Mouse (Mus musculus) stomach, embryonic 15.5 days (tissue): ENCODE data around the gene Nubp1. TPM values are rescaled to one million over a fixed set of nuclear protein-coding genes. Genes with fewer than 3 reads are reported as not detected.

Experiments
- ATAC-seq: fragments of 200-750 bp; cut with Nextera tagmentation; 2 replicates; pipeline ENCODE4 v1.8.0; 2017; ENCODE audit warnings: low read depth, moderate number of reproducible peaks, moderate TSS enrichment; ENCODE audit not compliant: insufficient read depth, low FRiP score
- H3K27ac ChIP-seq: fragments of 300-500 bp; sonication (generic); 2 replicates; pipeline ENCODE4 v1.5.1; 2015; ENCODE audit warnings: mild to moderate bottlenecking, inconsistent platforms
- H3K27me3 ChIP-seq: fragments of 300-500 bp; sonication (generic); replicated peaks from 2 replicates; pipeline ENCODE4 v1.6.1; 2015; ENCODE audit warnings: inconsistent platforms
- H3K36me3 ChIP-seq: fragments of 300-500 bp; sonication (generic); 2 replicates; pipeline ENCODE4 v1.6.1; 2015; ENCODE audit warnings: inconsistent platforms
- H3K4me1 ChIP-seq: fragments of 300-500 bp; sonication (generic); 2 replicates; pipeline ENCODE4 v1.6.1; 2015; ENCODE audit warnings: inconsistent platforms
- H3K4me2 ChIP-seq: fragments of 300-500 bp; sonication (generic); 2 replicates; pipeline ENCODE4 v1.6.1; 2015; ENCODE audit warnings: mild to moderate bottlenecking, inconsistent platforms
- H3K4me3 ChIP-seq: fragments of 300-500 bp; sonication (generic); replicated peaks from 2 replicates; pipeline ENCODE4 v1.5.1; 2015; ENCODE audit warnings: inconsistent platforms
- H3K9ac ChIP-seq: fragments of 300-500 bp; sonication (generic); 2 replicates; pipeline ENCODE4 v1.6.1; 2015; ENCODE audit warnings: inconsistent platforms
- H3K9me3 ChIP-seq: fragments of 300-500 bp; sonication (generic); 2 replicates; pipeline ENCODE4 v1.6.1; 2016; ENCODE audit warnings: inconsistent platforms
- WGBS: fragments of 180-500 bp; shearing (Covaris S2); methylation state at CpG from one replicate; pipeline ENCODE4 v1.1.7; 2015; 5-methylcytosine and 5-hydroxymethylcytosine counted together
- polyA plus RNA-seq: library from polyadenylated mRNA; unstranded; fragments of >200 nt; fragmentation: Nextera tagmentation; extraction: Ambion mirVana; gene quantifications from 2 replicates; pipeline ENCODE4 v1.2.1, GENCODE M21; 2015

The Nubp1 gene
- polyA plus RNA-seq, 1 experiment from 2014 or later, result 54.9 TPM

DNA sequence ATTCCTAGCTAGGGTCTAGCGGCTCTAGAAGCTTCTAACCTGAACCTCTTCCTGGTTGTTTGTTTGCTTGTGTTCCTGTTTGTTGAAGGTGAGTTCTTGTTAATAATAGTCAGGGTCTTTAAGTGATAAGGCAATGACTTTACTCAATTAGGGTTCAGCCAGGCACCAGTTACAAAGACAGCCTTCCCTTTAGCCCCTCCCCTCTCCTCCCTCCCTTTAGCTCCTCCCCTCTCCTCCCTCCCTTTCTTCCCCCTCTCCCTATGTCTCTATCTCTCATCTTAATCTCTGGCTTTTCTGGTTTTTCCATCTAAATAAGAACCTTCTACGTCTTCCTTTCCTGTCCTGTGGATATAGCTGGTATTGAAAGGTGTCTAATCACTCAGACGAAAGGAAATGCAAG, 27.2 kb upstream of the Nubp1 start:
- Histone ChIP-seq H3K4me2 (peak overlapping the region; percentile 50), H3K9ac (no peak overlapping the region), H3K36me3 (no peaks in the 10 kb centered on the region), H3K4me3 (no peak overlapping the region; the same call in 1 of the 2 replicates), H3K4me1 (0 out of 2 replicates have a peak, but pooled peaks cover 5% of the 10 kb centered on the region), H3K27me3 (no peaks in the 10 kb centered on the region; the same call in 1 of the 2 replicates), H3K9me3 (no peaks in the 10 kb centered on the region), H3K27ac (peak overlapping the region; percentile 46)
- peak; percentile 57; the same call in 1 of the 2 replicates for ATAC-seq
- WGBS, result 55% methylated on average over 3 of the region's 3 CpGs

- H3K36me3 ChIP-seq, result no peaks in the 10 kb centered on the region
- ATAC-seq, result no peak
- no peak overlapping the region for H3K9ac ChIP-seq
- H3K4me2 ChIP-seq, result no peak overlapping the region
- 0 out of 2 replicates have a peak, but pooled peaks cover 5% of the 10 kb centered on the region for H3K4me1 ChIP-seq
- 75% methylated on average over 12 of the region's 12 CpGs for WGBS
- no peaks in the 10 kb centered on the region; the same call in 1 of the 2 replicates for H3K27me3 ChIP-seq
- peak overlapping the region; percentile 46 for H3K27ac ChIP-seq
- H3K4me3 ChIP-seq, result no peak overlapping the region
- H3K9me3 ChIP-seq, result no peaks in the 10 kb centered on the region
These were observed 26.5 kb upstream of the Nubp1 start for GRCm38 (mm10) chr16:10385261-10385660.

- Histone ChIP-seq H3K4me1 (0 out of 2 replicates have a peak, but pooled peaks cover 10% of the 10 kb centered on the region), H3K27me3 (no peaks in the 10 kb centered on the region), H3K4me3 (no peak overlapping the region), H3K36me3 (no peaks in the 10 kb centered on the region), H3K27ac (no peak overlapping the region), H3K9me3 (no peaks in the 10 kb centered on the region), H3K4me2 (no peak overlapping the region), H3K9ac (no peak overlapping the region)
- WGBS, result 92% methylated on average over 6 of the region's 6 CpGs
- no peak for ATAC-seq
These were observed 22.9 kb upstream of the Nubp1 start for GRCm38 (mm10) chr16:10388634-10389365.

- H3K4me3 ChIP-seq, result no peak overlapping the region
- no peaks in the 10 kb centered on the region for H3K27me3 ChIP-seq
- H3K4me1 ChIP-seq, result peaks cover 11% of the 10 kb centered on the region
- 84% methylated on average over 9 of the region's 9 CpGs for WGBS
- H3K27ac ChIP-seq, result no peak overlapping the region
- no peaks in the 10 kb centered on the region for H3K9me3 ChIP-seq
- no peaks in the 10 kb centered on the region for H3K36me3 ChIP-seq
- H3K4me2 ChIP-seq, result no peak overlapping the region
- no peak overlapping the region for H3K9ac ChIP-seq
- ATAC-seq, result no peak
These were observed 19.2 kb upstream of the Nubp1 start for GRCm38 (mm10) chr16:10392587-10392986.

DNA sequence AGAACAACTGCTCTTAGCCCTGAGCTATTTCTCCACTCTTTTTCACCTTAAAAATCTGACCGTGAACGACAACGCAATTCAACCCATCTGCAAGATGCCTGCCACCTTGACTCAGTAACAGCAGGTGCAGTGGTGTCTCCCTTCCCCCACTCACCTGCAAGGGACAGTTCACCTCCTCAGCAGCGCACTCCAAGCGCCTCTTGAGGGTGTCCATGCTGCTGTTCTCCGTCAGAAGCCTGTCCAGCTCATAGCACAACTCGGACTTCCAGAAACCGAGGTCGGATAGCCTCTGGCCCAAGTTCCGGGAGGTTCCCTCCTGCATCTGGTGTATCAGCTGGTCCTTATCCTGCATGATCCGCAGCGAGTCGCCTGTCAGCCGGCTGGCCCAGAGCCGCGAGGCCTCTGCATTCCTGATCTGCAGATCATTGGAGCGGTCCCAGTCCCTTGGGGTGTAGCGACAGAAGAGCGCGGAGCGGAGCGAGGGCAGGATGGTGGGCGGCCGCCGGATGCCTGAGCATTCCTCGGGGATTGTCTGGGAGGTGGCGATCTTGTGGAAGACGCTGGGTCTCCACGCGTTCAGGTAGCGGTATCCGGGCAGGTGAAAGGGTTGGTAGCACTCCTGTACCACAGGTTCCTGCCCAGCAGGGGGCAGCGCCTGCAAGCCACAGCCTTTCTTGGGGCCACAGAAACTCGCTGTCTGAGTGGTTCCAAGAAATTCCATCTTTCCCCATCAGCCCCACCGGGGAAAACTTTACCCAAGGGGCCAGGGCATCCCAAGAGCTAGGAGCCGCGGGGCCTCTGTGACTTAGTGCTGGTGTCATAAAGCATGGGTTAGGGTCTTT, 16.8 kb upstream of the Nubp1 start, which contains the start of gene Tekt5:
Gene Tekt5 (minus strand): TSS at position 792 of the 842 bp plus-strand sequence.
- no peaks in the 10 kb centered on the region for H3K9me3 ChIP-seq
- H3K4me2 ChIP-seq, result peak within 1 kb of the TSS; percentile 59
- no peak within 1 kb of the TSS for H3K27ac ChIP-seq
- H3K36me3 ChIP-seq, result no peaks in the 10 kb centered on the region
- no peak within 1 kb of the TSS for H3K9ac ChIP-seq
- peak within 1 kb of the TSS; percentile 24 for H3K4me3 ChIP-seq
- peaks cover 11% of the 10 kb centered on the region for H3K4me1 ChIP-seq
- no peaks in the 10 kb centered on the region for H3K27me3 ChIP-seq
- WGBS, result 10% methylated on average over 37 of the region's 37 CpGs
- peak; percentile 63; the same call in 1 of the 2 replicates for ATAC-seq

GRCm38 (mm10) chr16:10398755-10399154, 13.0 kb upstream of the Nubp1 start:
- Histone ChIP-seq H3K27ac (no peak overlapping the region), H3K9ac (no peak overlapping the region), H3K4me2 (no peak overlapping the region), H3K27me3 (no peaks in the 10 kb centered on the region), H3K4me1 (peaks cover 6% of the 10 kb centered on the region), H3K4me3 (no peak overlapping the region), H3K9me3 (no peaks in the 10 kb centered on the region), H3K36me3 (no peaks in the 10 kb centered on the region)
- ATAC-seq, result 0 out of 2 replicates have a peak, but pooled peaks have one; percentile 35
- 72% methylated on average over 5 of the region's 5 CpGs for WGBS

DNA sequence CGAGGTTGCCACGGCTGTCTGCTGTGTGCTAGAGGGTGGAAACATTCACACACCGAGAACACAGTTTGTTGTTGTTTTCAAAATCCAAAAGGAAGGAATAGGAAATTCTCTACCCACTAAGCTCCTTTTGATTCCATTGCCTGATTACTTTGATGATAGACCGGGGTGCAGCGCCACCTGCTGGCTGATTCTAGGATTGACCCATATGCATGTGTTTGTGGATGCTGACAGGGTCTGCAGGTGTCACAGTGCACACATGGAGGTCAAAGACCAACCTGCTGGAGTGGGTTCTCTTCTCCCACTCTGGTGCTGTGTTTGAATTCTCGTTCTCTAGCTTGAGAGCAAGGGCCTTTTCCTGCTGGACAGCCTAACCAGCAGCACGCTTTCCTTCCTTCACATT, 12.6 kb upstream of the Nubp1 start:
- Histone ChIP-seq H3K27ac (no peak overlapping the region), H3K4me1 (peaks cover 6% of the 10 kb centered on the region), H3K9ac (no peak overlapping the region), H3K36me3 (no peaks in the 10 kb centered on the region), H3K9me3 (no peaks in the 10 kb centered on the region), H3K4me2 (no peak overlapping the region), H3K27me3 (no peaks in the 10 kb centered on the region), H3K4me3 (no peak overlapping the region)
- 27% methylated on average over 7 of the region's 7 CpGs for WGBS
- no peak for ATAC-seq

DNA sequence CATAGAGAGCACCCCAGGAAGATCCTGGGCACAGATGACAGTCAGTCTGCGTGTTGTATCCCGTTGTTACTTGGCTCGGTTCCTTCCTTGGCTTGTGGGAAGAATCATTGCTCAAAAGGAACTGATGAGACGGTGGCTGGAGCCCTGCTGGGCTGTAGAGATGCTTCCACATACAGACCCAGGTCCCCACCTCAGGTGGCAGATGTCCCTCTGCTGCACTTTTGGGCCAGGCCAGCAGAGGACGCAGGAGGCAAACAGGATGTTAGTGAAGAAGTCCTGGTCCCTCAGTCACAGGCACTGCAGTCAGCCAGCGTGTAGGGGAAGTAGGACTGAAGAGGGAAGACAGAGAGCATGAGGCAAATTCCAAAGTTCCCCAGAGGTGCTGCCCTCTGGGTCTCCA, 4.2 kb downstream of the Nubp1 start:
- Histone ChIP-seq H3K4me1 (peaks cover 12% of the 10 kb centered on the region; the same call in 1 of the 2 replicates), H3K36me3 (peaks cover 31% of the 10 kb centered on the region), H3K4me3 (no peak overlapping the region), H3K9ac (no peak overlapping the region), H3K4me2 (no peak overlapping the region), H3K27me3 (no peaks in the 10 kb centered on the region), H3K9me3 (no peaks in the 10 kb centered on the region), H3K27ac (no peak overlapping the region)
- ATAC-seq, result no peak
- WGBS, result 79% methylated on average over 6 of the region's 6 CpGs

DNA sequence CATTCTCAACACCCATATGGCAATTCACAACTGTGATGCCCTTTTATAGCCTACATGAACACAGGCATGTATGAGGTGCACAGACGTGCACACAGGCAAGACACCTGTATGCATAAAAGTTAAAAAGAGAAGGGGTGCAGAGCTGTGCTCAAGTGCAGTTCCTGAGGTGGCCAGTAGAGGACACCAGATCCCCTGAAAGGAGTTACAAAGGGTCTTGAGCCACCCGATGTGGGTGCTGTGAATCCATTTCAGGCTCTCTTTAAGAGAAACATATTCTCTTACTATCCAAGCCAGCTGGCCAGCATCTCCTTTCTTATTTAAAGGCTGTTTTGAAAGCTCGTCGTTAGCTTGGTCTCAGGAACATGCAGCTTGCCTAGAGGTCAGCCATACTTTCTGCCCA, 5.1 kb downstream of the Nubp1 start:
- peaks cover 38% of the 10 kb centered on the region for H3K36me3 ChIP-seq

GRCm38 (mm10) chr16:10417723-10418259, 6.0 kb downstream of the Nubp1 start:
- 86% methylated on average over 9 of the region's 9 CpGs for WGBS

More for the DNA sequence above, 5.1 kb downstream of the Nubp1 start:
- H3K4me1 ChIP-seq, result peaks cover 8% of the 10 kb centered on the region; the same call in 1 of the 2 replicates
- no peaks in the 10 kb centered on the region for H3K27me3 ChIP-seq
- no peak overlapping the region for H3K4me2 ChIP-seq
- ATAC-seq, result no peak
- H3K9me3 ChIP-seq, result no peaks in the 10 kb centered on the region
- 92% methylated on average over 4 of the region's 4 CpGs for WGBS
- H3K27ac ChIP-seq, result no peak overlapping the region
- H3K9ac ChIP-seq, result no peak overlapping the region
- no peak overlapping the region for H3K4me3 ChIP-seq

DNA sequence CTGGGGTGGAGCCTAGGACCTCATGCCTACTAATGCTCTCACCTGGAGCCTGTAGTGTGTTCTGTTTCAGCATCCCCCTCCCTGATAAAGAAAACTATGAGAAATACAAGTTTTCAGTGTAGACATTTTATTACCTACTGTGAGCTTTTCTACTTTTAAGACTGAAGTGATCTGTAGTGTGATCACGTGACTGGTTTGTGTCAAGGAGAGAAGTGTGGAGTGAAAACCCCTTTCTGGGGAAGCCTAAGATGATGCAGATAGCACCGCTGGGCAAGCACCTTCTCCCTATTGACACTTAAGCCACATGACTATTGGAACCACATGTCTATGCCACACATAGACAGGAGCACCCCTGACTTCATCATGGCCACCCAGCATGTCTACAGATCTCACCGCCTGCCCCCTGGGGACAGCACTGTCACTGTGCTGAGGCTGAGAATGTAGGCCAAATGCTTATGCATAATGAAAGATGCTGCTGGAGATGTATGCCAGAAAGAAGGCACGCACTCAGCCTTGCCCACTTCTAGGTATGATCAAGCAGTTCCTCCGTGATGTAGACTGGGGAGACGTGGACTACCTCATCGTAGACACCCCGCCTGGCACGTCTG, 8.8 kb downstream of the Nubp1 start:
- Histone ChIP-seq H3K9ac (no peak overlapping the region), H3K27ac (no peak overlapping the region), H3K27me3 (no peaks in the 10 kb centered on the region), H3K9me3 (no peaks in the 10 kb centered on the region), H3K4me3 (no peak overlapping the region), H3K4me2 (no peak overlapping the region), H3K4me1 (no peaks in the 10 kb centered on the region), H3K36me3 (peaks cover 43% of the 10 kb centered on the region)
- WGBS, result 92% methylated on average over 9 of the region's 9 CpGs
- ATAC-seq, result no peak

More at GRCm38 (mm10) chr16:10417723-10418259, 6.0 kb downstream of the Nubp1 start:
- no peak overlapping the region for H3K9ac ChIP-seq
- peaks cover 42% of the 10 kb centered on the region for H3K36me3 ChIP-seq
- no peak overlapping the region for H3K4me3 ChIP-seq
- no peak overlapping the region for H3K4me2 ChIP-seq
- H3K9me3 ChIP-seq, result no peaks in the 10 kb centered on the region
- H3K27me3 ChIP-seq, result no peaks in the 10 kb centered on the region
- no peak for ATAC-seq
- no peak overlapping the region for H3K27ac ChIP-seq
- H3K4me1 ChIP-seq, result 0 out of 2 replicates have a peak, but pooled peaks cover 1% of the 10 kb centered on the region
